Mouse (Mus musculus): ENCODE data around the gene Eepd1.

DNA sequence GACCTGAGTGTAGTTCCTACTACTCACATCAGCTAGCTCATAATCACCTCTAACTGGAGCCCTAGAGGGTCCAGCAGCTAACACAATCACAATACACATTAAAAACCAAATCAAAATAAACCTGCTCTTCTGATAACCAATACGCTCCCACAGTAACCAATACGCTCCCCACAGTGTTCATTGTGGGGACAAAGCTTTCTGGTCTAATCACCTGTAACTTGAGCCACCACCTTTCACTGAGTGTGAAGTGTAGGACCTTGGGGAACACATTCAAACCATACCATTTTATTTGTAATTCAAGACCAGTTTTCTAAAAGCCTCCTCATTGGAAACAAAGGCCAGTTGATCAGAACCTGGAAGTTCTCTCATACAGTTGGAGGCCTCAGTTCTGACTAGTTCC is 15.4 kb downstream of the Eepd1 start:
- TF ChIP-seq CTCF (IDR thresholded peaks at IDR 0.05; ENCODE audit: insufficient read depth, low read length) (no peak), POLR2A (IDR thresholded peaks at IDR 0.05; ENCODE audit: borderline replicate concordance, extremely low read depth, low read depth, low read length) (no peak)
